Mouse (Mus musculus) adrenal gland, adult 8-10 months (tissue): ENCODE measurements around the gene Lrrfip1. TPM values are rescaled to one million over a fixed set of nuclear protein-coding genes. Genes with fewer than 3 reads are reported as not detected.

Experiments
- DNase-seq: peaks from one replicate; pipeline ENCODE4 v3.0.0; 2022
- total RNA-seq, 4 experiments: library from RNA; stranded (reverse); gene quantifications; 2 replicates each; pipeline ENCODE4 v1.2.4; 2022

Gene Lrrfip1
- total RNA-seq, 4 experiments from 2014 or later = 50.3 to 77.4 (median 59.8) TPM

GRCm38 (mm10) chr1:91086748-91087147, 88.2 kb downstream of the Lrrfip1 start:
- DNase-seq = no peak

GRCm38 (mm10) chr1:91088027-91088426, 89.5 kb downstream of the Lrrfip1 start:
- no peak for DNase-seq

GRCm38 (mm10) chr1:91088941-91089340, 90.4 kb downstream of the Lrrfip1 start:
- DNase-seq = no peak

GRCm38 (mm10) chr1:91090456-91090855, 91.9 kb downstream of the Lrrfip1 start:
- no peak for DNase-seq

- no peak for DNase-seq
These were observed 93.9 kb downstream of the Lrrfip1 start for GRCm38 (mm10) chr1:91092451-91092850.

- no peak for DNase-seq
These were observed 94.8 kb downstream of the Lrrfip1 start for GRCm38 (mm10) chr1:91093296-91093695.

- DNase-seq = no peak
These were observed 95.5 kb downstream of the Lrrfip1 start for GRCm38 (mm10) chr1:91094001-91094400.

- no peak for DNase-seq
These were observed 96.7 kb downstream of the Lrrfip1 start for GRCm38 (mm10) chr1:91095258-91095657.

GRCm38 (mm10) chr1:91095853-91096252, 97.3 kb downstream of the Lrrfip1 start:
- no peak for DNase-seq

GRCm38 (mm10) chr1:91096490-91096889, 98.0 kb downstream of the Lrrfip1 start:
- DNase-seq = no peak

GRCm38 (mm10) chr1:91097283-91097834, 98.8 kb downstream of the Lrrfip1 start:
- no peak for DNase-seq

- DNase-seq = peak; percentile 32
These were observed 100.3 kb downstream of the Lrrfip1 start for GRCm38 (mm10) chr1:91098887-91099286.

GRCm38 (mm10) chr1:91101709-91102440, 103.3 kb downstream of the Lrrfip1 start:
- DNase-seq = no peak

- no peak for DNase-seq
These were observed 104.9 kb downstream of the Lrrfip1 start for GRCm38 (mm10) chr1:91103366-91103983.

GRCm38 (mm10) chr1:91107548-91107947, 109.0 kb downstream of the Lrrfip1 start:
- DNase-seq = no peak

- DNase-seq = peak; percentile 48
These were observed 110.8 kb downstream of the Lrrfip1 start for GRCm38 (mm10) chr1:91109302-91109701.

GRCm38 (mm10) chr1:91112171-91112570, 113.6 kb downstream of the Lrrfip1 start:
- DNase-seq = no peak

- DNase-seq = no peak
These were observed 114.1 kb downstream of the Lrrfip1 start for GRCm38 (mm10) chr1:91112606-91113005.

GRCm38 (mm10) chr1:91122121-91122520, 123.6 kb downstream of the Lrrfip1 start:
- no peak for DNase-seq

GRCm38 (mm10) chr1:91123004-91123403, 124.5 kb downstream of the Lrrfip1 start:
- DNase-seq = no peak

- DNase-seq = no peak
These were observed 124.9 kb downstream of the Lrrfip1 start for GRCm38 (mm10) chr1:91123466-91123865.

- DNase-seq = no peak
These were observed 130.3 kb downstream of the Lrrfip1 start for GRCm38 (mm10) chr1:91128849-91129248.

GRCm38 (mm10) chr1:91137036-91137435, 138.5 kb downstream of the Lrrfip1 start:
- DNase-seq = no peak

GRCm38 (mm10) chr1:91144813-91145212, 146.3 kb downstream of the Lrrfip1 start, which contains the start of gene Rbm44:
Gene Rbm44 (plus strand): TSS chr1:91145089.
- DNase-seq = no peak
